Mouse (Mus musculus) C2C12 (cell line): Measurements from ENCODE around the gene Slc9a3r2.

ENCODE experiments used
- CTCF ChIP-seq: IDR thresholded peaks from one replicate; pipeline ENCODE4 v1.5.1; 2011; ENCODE audit not compliant: control insufficient read depth, insufficient read depth, insufficient read length
- MAX ChIP-seq: IDR thresholded peaks from one replicate; pipeline ENCODE4 v1.6.1; 2011; ENCODE audit warnings: mild to moderate bottlenecking, control low read depth

GRCm38 (mm10) chr17:24633831-24634230 is 16.3 kb downstream of the Slc9a3r2 start:
- no peak for TF ChIP-seq CTCF
- TF ChIP-seq MAX, result no peak
